Mouse (Mus musculus): ENCODE results near the gene Ctsw.
A peak's percentile ranks its signal among the peaks of the same experiment; 100 is the strongest.

Gene Ctsw

DNA sequence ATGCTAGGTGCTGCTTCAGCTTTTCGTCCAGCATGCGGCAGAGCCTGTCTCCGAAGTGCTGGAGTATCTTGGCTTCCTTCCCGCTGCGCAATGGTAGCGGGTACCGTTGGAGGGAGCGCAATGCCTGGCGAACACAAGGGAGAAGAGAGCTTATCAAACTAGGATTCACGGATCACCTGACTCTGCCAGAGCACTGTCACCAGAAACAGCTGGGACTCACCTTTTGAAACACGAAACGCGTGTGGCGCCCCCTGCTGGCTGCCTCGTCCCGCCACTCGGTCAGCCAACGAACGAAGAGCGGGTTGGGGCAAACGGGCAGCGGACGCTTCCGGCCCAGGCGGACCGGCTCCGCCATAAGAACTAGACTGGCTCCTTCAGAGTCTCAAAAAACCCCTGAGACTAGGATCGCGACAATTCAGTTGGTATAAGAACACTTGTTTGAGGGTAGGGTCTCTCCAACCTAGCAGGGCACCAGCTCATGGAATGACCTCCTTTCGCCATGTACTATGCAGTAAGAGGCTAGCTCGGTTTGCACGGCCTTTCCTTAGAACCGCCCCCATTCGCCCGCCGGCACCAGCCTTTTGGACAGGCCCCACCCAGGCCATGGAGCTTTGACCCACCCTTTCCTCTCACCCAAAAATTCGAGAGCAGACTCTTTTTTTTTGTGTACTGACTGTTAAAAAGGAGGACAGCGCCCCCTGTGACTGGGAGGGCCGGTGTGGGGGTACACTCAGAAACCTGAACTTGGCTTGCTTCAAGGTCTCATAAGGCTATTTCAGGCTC is 19.7 kb upstream of the Ctsw start, which contains the start of gene Mus81:
Mus81 (minus strand) TSS at position 635 of the 783 bp plus-strand sequence.
- DNase-seq (ENCODE audit: low spot score in 2 of 2), result peak; percentile 91

GRCm38 (mm10) chr19:5486771-5487170 is 18.5 kb upstream of the Ctsw start:
- DNase-seq (ENCODE audit: low spot score in 2 of 2), result no peak

DNA sequence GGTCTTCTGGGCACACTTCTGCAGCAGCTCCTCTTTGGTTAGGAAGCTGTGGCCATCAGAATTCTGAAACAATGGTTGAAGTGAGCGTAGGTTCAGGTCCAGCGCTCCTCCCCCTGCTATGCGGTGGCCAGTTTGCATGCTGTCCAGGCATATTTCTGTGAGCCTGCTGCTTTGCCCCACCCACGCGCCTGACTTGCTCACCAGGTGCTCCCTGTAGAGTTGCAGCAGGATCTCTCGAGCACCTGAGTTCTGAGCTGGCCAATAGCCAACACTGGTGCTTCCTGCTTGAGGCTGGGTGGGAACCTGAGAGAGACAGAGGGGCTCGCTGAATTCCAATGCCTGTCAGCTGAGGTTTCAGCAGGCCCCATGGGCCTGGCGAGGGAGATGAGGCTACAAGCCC is 18.0 kb upstream of the Ctsw start:
- DNase-seq (ENCODE audit: low spot score in 2 of 2), result no peak

DNA sequence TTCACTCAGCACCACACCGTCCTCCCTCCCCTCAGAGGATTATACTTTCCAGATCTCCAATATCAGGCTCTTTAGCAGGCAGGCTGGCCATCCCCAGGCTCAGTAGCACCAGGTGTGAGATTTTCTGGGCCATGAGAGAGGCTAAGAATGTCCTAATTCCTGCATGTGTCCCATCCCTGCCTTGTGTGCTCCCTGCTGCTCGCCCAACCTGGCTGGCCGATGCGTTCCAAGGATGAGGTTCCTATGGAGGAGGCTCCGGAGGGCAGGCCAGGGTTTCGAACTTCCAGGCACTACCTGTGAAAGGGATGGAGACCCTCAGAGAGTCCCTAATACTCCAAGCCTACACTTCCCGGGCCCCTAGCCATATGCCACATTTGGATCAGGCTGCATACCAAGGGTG is 17.5 kb upstream of the Ctsw start:
- DNase-seq (ENCODE audit: low spot score in 2 of 2), result no peak

GRCm38 (mm10) chr19:5485371-5485770 is 17.1 kb upstream of the Ctsw start:
- DNase-seq (ENCODE audit: low spot score in 2 of 2), result no peak

GRCm38 (mm10) chr19:5484496-5484895 is 16.2 kb upstream of the Ctsw start:
- DNase-seq (ENCODE audit: low spot score in 2 of 2), result no peak

DNA sequence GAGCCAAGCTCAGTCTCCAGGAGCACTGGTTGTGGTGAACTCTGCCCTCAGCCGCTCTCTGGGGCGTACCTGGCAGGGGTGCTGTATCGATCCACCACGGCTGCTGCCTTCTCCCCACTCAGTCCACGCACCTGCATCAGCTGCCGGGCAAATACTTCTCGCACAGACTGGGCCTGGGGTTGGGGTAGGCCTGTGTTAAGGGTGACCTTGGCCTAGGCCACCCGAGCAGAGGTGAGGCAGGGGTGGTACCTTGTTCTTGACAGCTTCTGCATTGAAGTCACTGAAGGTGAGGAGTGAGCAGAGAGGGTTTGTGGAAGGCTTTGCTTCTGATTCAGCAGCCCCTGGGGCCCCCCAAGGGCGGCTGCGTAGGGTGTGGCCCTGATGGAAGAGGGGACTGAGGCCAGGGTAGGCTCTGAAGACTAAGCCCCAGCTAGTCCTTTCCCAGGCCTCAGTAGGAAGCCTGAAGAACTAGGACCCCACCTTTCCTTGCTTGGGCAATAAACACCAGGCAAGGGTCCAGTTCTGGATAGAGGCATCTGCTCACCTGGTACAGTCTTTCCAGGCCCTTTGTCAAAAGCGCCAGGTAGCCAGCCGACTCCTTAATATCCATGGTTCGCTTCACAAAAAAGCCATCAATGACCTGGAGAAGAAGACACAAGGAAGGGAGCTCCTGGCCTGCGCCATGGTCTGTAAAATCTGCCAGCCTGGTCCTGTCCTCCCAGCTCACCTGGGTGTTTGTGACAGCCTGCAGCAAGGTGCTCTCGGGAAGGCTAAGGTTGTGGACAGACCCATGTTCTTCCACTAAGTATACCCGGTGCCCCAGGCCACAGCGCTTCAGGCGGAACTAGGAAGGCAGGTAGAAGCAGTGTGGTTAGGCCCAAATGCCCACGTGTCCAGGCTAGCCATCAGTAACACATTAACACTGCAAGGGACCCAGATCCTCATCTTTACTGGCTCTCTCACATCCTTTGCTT is 15.4 kb upstream of the Ctsw start:
- DNase-seq (ENCODE audit: low spot score in 2 of 2), result no peak

GRCm38 (mm10) chr19:5481398-5481797 is 13.1 kb upstream of the Ctsw start:
- no peak for DNase-seq (ENCODE audit: low spot score in 2 of 2)

GRCm38 (mm10) chr19:5480016-5480415 is 11.7 kb upstream of the Ctsw start:
- DNase-seq (ENCODE audit: low spot score in 2 of 2), result no peak

GRCm38 (mm10) chr19:5477668-5478300 is 9.5 kb upstream of the Ctsw start:
- no peak for DNase-seq (ENCODE audit: low spot score in 2 of 2)

- no peak for DNase-seq (ENCODE audit: low spot score in 2 of 2)
Observed at GRCm38 (mm10) chr19:5477004-5477667, 8.8 kb upstream of the Ctsw start.

GRCm38 (mm10) chr19:5475069-5475714 is 6.9 kb upstream of the Ctsw start:
- DNase-seq (ENCODE audit: low spot score in 2 of 2), result no peak

DNA sequence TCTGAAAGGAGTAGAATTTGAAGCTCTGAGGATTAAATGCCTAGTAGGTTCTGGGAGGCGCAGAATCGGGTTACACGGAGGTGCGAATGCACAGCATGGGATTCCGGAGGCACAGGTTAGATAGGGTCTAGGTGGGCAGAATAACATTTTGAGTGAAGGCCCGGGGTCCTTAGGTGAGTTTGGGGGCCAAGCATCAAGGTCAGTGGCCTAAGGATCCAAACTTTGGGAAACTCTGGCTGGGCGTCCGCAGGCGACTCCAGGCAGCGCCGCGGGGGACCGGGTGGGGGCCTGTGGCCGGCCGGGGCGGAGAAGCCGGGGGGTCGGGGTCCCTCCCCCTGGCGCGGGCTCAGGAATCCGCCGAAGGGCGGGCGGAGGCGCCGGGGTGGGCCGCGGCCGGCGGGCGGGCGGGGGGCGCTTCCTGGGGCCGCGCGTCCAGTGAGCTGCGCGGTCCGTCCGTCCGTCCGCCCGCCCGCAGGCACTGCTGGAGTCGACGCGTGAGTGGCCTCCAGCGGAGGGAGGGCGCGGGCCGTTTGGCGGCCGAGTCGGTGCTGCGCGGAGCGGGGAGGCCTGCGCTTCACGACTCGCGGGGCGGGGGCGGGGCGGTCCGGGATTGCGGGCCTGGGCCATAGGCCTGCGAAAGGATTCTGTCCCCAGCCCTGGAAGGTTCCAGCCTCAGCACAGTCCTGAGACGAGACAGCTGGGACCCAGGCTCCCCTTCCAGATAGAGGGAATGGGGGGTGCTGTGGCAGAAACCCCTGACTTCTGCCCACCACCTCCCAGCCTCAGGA is 6.2 kb upstream of the Ctsw start:
- DNase-seq (ENCODE audit: low spot score in 2 of 2), result no peak

DNA sequence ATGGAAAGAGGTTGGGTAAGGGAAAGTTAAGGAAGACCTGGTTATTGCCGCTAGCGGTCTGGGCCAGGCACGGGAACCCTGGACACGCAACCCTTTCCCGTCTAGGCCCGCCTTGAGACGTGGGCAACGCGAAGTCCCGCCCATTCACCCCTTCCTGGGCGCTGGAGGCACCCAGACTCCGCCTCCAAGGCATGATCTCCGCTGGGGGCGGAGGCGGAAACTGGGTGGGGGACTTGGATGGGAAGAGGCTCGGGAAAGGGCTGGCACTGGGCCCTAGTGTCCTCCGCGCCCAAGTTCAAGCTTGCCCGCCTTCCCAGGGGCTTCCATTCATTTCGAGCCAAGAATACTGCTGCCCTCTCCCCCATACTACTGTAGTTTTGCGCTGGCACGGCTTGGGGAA is 5.4 kb upstream of the Ctsw start, which contains the start of gene Efemp2:
Efemp2 (plus strand) TSS at position 235 of the 400 bp plus-strand sequence.
- peak in 1 of 2 experiments; percentile 57 for DNase-seq (ENCODE audit: low spot score in 2 of 2)

- DNase-seq (ENCODE audit: low spot score in 2 of 2), result no peak
Observed at GRCm38 (mm10) chr19:5472857-5473256, 4.5 kb upstream of the Ctsw start.

DNA sequence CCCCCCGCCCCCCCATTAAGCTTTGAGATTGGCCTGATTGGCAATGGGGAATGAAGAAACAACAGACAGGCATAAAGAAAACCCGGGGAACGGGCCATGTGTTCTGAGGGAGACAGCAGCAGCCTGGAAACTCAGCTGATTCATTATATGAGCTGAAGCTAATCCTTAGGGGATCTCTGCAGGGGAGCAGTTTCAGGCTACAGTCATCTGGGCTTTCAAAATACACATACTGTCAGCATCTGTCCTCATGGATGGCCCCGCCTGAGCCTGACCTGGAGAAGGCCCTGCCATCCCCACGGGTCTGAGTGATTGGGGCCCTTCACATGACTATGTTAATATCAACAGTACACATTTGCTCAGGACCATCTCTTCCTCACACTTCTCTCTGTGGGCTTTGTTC is 3.5 kb upstream of the Ctsw start:
- DNase-seq (ENCODE audit: low spot score in 2 of 2), result no peak

- DNase-seq (ENCODE audit: low spot score in 2 of 2), result no peak
Observed at GRCm38 (mm10) chr19:5466916-5467500, 1.3 kb downstream of the Ctsw start.

DNA sequence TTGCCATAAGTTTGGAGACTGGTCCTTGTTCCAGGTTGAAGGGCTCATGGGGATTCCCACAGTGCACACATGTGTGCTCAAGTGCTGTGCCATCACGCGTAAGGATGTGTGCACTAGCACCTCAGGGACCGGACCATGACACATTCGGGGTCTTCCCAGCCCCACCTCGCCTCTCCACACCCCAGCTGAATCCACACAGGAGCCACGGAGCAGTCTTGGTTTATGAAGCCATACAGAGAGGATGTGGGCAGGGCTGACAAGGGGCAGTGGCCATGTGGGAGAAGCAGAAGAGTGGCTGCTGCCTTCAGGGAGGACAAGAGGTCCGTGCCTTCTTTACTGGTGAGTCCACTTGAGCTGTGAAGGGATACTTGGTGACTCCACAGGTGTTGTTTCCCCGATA is 3.3 kb downstream of the Ctsw start:
- no peak for DNase-seq (ENCODE audit: low spot score in 2 of 2)

GRCm38 (mm10) chr19:5463791-5464562 is 4.3 kb downstream of the Ctsw start:
- no peak for DNase-seq (ENCODE audit: low spot score in 2 of 2)

Data from frontal cortex, postnatal 14 days (tissue).